ENCODE assay signal across 10 mouse cellular contexts in genomic region chr10:107704443-107704842, GRCm38 (mm10). TPM values are rescaled to one million over a fixed set of nuclear protein-coding genes. Genes with fewer than 3 reads are reported as not detected.
A peak's percentile ranks its signal among the peaks of the same experiment; 100 is the strongest.
DNase-seq lines count a peak whose midpoint lies in the region; ATAC-seq and TF ChIP-seq lines count a peak whose summit lies in the region.
"Had no signal": no experiment of that assay in that cellular context is flagged by ENCODE, and none has a peak within 500 bp of the region (broad histone marks: within the 10 kb centered on the region; RNA-seq: fewer than 3 reads in every experiment).

No protein-coding gene starts in this region.

- TF ChIP-seq CTCF in E14TG2a.4 (conservative IDR thresholded peaks at IDR 0.05; ENCODE audit: low read length), result peak; percentile 14

- no peak overlapping the region for H3K4me3 ChIP-seq in E14TG2a.4 (replicated peaks; ENCODE audit: low read length)
- H3K4me3 ChIP-seq: embryonic facial prominence, embryonic 13.5 days had no signal

- intact Hi-C loops in left cerebral cortex, postnatal 14 days (cut with DNase I), result loop anchor here (2.0 to 10.0 kb wide), 2 partner anchors 262 to 770 kb away; no protein-coding TSS in a partner anchor
- intact Hi-C loops in left cerebral cortex, postnatal 36 days (cut with DNase I), result loop anchor here (5.0 to 10.0 kb wide), 2 partner anchors 262 to 770 kb away; no protein-coding TSS in a partner anchor

- H3K36me3 ChIP-seq in E14TG2a.4 (ENCODE audit: insufficient read depth, low read length), result no peaks in the 10 kb centered on the region
- H3K36me3 ChIP-seq: embryonic facial prominence, embryonic 13.5 days had no signal

- no peaks in the 10 kb centered on the region for H3K9me3 ChIP-seq in E14TG2a.4 (ENCODE audit: low read length)
- H3K9me3 ChIP-seq: embryonic facial prominence, embryonic 13.5 days had no signal

- no peaks in the 10 kb centered on the region for H3K27me3 ChIP-seq in E14TG2a.4 (ENCODE audit: insufficient read depth, low read length)
- H3K27me3 ChIP-seq: embryonic facial prominence, embryonic 13.5 days had no signal

- DNase-seq in frontal cortex, postnatal 14 days (ENCODE audit: low spot score in 2 of 2), result no peak
- DNase-seq in left cerebral cortex, postnatal 14 days (ENCODE audit: low spot score in 2 of 2), result peak; percentile 7 to 38
- no peak for DNase-seq in left cerebral cortex, postnatal 36 days (ENCODE audit: low spot score in 2 of 2)
- peak; percentile 14 for DNase-seq in embryo, embryonic 9.5 days (ENCODE audit: extremely low spot score)
- no peak for DNase-seq in adrenal gland, adult 18-20 months (ENCODE audit: low spot score in 2 of 2)
- no peak for DNase-seq in kidney, postnatal 10 days

- ATAC-seq in frontal cortex, adult (ENCODE audit: low TSS enrichment), result 0 out of 2 replicates have a peak, but pooled peaks have one; percentile 70

- no peaks in the 10 kb centered on the region for H3K4me1 ChIP-seq in E14TG2a.4 (replicated peaks; ENCODE audit: low read depth, low read length)
- H3K4me1 ChIP-seq: embryonic facial prominence, embryonic 13.5 days had no signal

RNA-seq across cellular contexts. Expression of gene Ptprq, which starts 15.4 kb away (rescaled TPM):
- total RNA-seq in left cerebral cortex, postnatal 14 days (2021), result under 1 TPM in 1 of 2 experiments, not detected in 1; 0.08 TPM
- under 1 TPM; 0.05 to 0.10 TPM for total RNA-seq in left cerebral cortex, postnatal 36 days (2021)
- 1 to 10 TPM in 1 of 2 experiments, under 1 TPM in 1; 0.22 to 1.4 TPM for total RNA-seq in adrenal gland, adult 18-20 months (2021)
- total RNA-seq: megakaryocyte-erythroid progenitor cell, adult 5-6 weeks had no signal

Comparison
In these comparisons a context has a peak if more than half of its experiments do, and no peak if none do; other contexts are left out.
1. DNase-seq: peak in left cerebral cortex, postnatal 14 days (2 of 2) and embryo, embryonic 9.5 days (single experiment); none in frontal cortex, postnatal 14 days (0 of 2), left cerebral cortex, postnatal 36 days (0 of 2), adrenal gland, adult 18-20 months (0 of 2) and kidney, postnatal 10 days (single experiment).